Mouse (Mus musculus) embryonic facial prominence, embryonic 14.5 days (tissue): ENCODE measurements around the gene Vat1. TPM values are rescaled to one million over a fixed set of nuclear protein-coding genes. Genes with fewer than 3 reads are reported as not detected.
"Not testable (repeated sequence)": the region's sequence is repeated elsewhere in the genome, so short reads cannot be mapped to it uniquely, and the experiment has no call there.

Source experiments
- ATAC-seq: fragments of 200-750 bp; cut with Nextera tagmentation; 2 replicates; pipeline ENCODE4 v1.8.0; 2017; ENCODE audit warnings: low read depth, moderate number of reproducible peaks, moderate TSS enrichment
- DNase-seq: peaks from one replicate; pipeline ENCODE4 v3.0.0-alpha.2; 2015; ENCODE audit warnings: low spot score
- H3K27ac ChIP-seq: fragments of 300-500 bp; sonication (generic); replicated peaks from 2 replicates; pipeline ENCODE4 v1.5.1; 2014; ENCODE audit warnings: low read depth, mild to moderate bottlenecking, low read length, moderate library complexity
- H3K27me3 ChIP-seq: fragments of 300-500 bp; sonication (generic); replicated peaks from 2 replicates; pipeline ENCODE4 v1.6.1; 2014; ENCODE audit warnings: low read length; ENCODE audit not compliant: control insufficient read depth, insufficient read depth
- H3K36me3 ChIP-seq: fragments of 300-500 bp; sonication (generic); 2 replicates; pipeline ENCODE4 v1.6.1; 2014; ENCODE audit warnings: low read length, mixed read lengths; ENCODE audit not compliant: control insufficient read depth, insufficient read depth
- H3K4me1 ChIP-seq: fragments of 300-500 bp; sonication (generic); 2 replicates; pipeline ENCODE4 v1.6.1; 2014; ENCODE audit warnings: antibody characterized with exemption, low read length; ENCODE audit not compliant: control insufficient read depth, insufficient read depth
- H3K4me2 ChIP-seq: fragments of 300-500 bp; sonication (generic); 2 replicates; pipeline ENCODE4 v1.6.1; 2014; ENCODE audit warnings: low read depth, mild to moderate bottlenecking, low read length, moderate library complexity, mixed read lengths
- H3K4me3 ChIP-seq: fragments of 300-500 bp; sonication (generic); 2 replicates; pipeline ENCODE4 v1.5.1; 2014; ENCODE audit warnings: low read depth, mild to moderate bottlenecking, low read length
- H3K9ac ChIP-seq: fragments of 300-500 bp; sonication (generic); 2 replicates; pipeline ENCODE4 v1.6.1; 2014; ENCODE audit warnings: low read depth, mild to moderate bottlenecking, low read length, moderate library complexity, mixed read lengths
- H3K9me3 ChIP-seq: fragments of 300-500 bp; sonication (generic); 2 replicates; pipeline ENCODE4 v1.6.1; 2016; ENCODE audit warnings: low read length; ENCODE audit not compliant: control insufficient read depth
- WGBS: fragments of 180-500 bp; shearing (Covaris S2); extraction: QIAGEN DNeasy Blood & Tissue Kit; methylation state at CpG from one replicate; pipeline ENCODE4 v1.1.7; 2014; 5-methylcytosine and 5-hydroxymethylcytosine counted together
- polyA plus RNA-seq: library from polyadenylated mRNA; unstranded; fragments of >200 nt; fragmentation: Nextera tagmentation; extraction: Ambion mirVana; gene quantifications from 2 replicates; pipeline ENCODE4 v1.2.1, GENCODE M21; 2014

Vat1 gene
- polyA plus RNA-seq, 1 experiment from 2014 or later = 51.0 TPM

GRCm38 (mm10) chr11:101480912-101481311, 14.9 kb upstream of the Vat1 start:
- 60% methylated on average over 6 of the region's 6 CpGs for WGBS
- H3K9me3 ChIP-seq = no peaks in the 10 kb centered on the region
- H3K36me3 ChIP-seq = no peaks in the 10 kb centered on the region
- H3K27ac ChIP-seq = no peak overlapping the region
- no peak overlapping the region for H3K4me2 ChIP-seq
- 0 out of 2 replicates have a peak, but pooled peaks cover 4% of the 10 kb centered on the region for H3K4me1 ChIP-seq
- H3K4me3 ChIP-seq = no peak overlapping the region
- ATAC-seq = no peak
- DNase-seq = no peak
- H3K27me3 ChIP-seq = no peaks in the 10 kb centered on the region
- no peak overlapping the region for H3K9ac ChIP-seq

- Histone ChIP-seq H3K27me3 (no peaks in the 10 kb centered on the region), H3K4me2 (peak overlapping the region; percentile 38), H3K4me1 (0 out of 2 replicates have a peak, but pooled peaks cover 4% of the 10 kb centered on the region), H3K36me3 (no peaks in the 10 kb centered on the region), H3K9me3 (no peaks in the 10 kb centered on the region), H3K4me3 (no peak overlapping the region), H3K27ac (no peak overlapping the region), H3K9ac (no peak overlapping the region)
- peak; percentile 58 for DNase-seq
- peak; percentile 47; the same call in 1 of the 2 replicates for ATAC-seq
- WGBS = 11% methylated on average over 16 of the region's 18 CpGs
Observed at GRCm38 (mm10) chr11:101479171-101479635, 13.2 kb upstream of the Vat1 start.

GRCm38 (mm10) chr11:101477552-101478211, 11.7 kb upstream of the Vat1 start:
- peak; percentile 35 for DNase-seq
- WGBS = 53% methylated on average over 10 of the region's 10 CpGs
- H3K4me1 ChIP-seq = 0 out of 2 replicates have a peak, but pooled peaks cover 4% of the 10 kb centered on the region
- peak; percentile 35; the same call in 1 of the 2 replicates for ATAC-seq
- no peak overlapping the region for H3K9ac ChIP-seq
- H3K36me3 ChIP-seq = no peaks in the 10 kb centered on the region
- H3K4me3 ChIP-seq = no peak overlapping the region
- no peak overlapping the region for H3K4me2 ChIP-seq
- H3K27me3 ChIP-seq = no peaks in the 10 kb centered on the region
- H3K9me3 ChIP-seq = no peaks in the 10 kb centered on the region
- H3K27ac ChIP-seq = no peak overlapping the region

- Histone ChIP-seq H3K9ac (no peak overlapping the region), H3K27me3 (no peaks in the 10 kb centered on the region), H3K9me3 (no peaks in the 10 kb centered on the region), H3K27ac (no peak overlapping the region), H3K4me2 (no peak overlapping the region), H3K4me3 (no peak overlapping the region), H3K36me3 (no peaks in the 10 kb centered on the region), H3K4me1 (0 out of 2 replicates have a peak, but pooled peaks cover 4% of the 10 kb centered on the region)
- DNase-seq = no peak
- 33% methylated on average over 4 of the region's 4 CpGs for WGBS
- ATAC-seq = peak; percentile 53; the same call in 1 of the 2 replicates
Observed at GRCm38 (mm10) chr11:101477194-101477551, 11.1 kb upstream of the Vat1 start.

GRCm38 (mm10) chr11:101476361-101476760, 10.3 kb upstream of the Vat1 start:
- ATAC-seq, H3K36me3 ChIP-seq, H3K27ac ChIP-seq, H3K4me3 ChIP-seq, H3K9me3 ChIP-seq, H3K27me3 ChIP-seq, H3K4me1 ChIP-seq, DNase-seq, H3K9ac ChIP-seq, H3K4me2 ChIP-seq: not testable (repeated sequence)
- 91% methylated on average over 4 of the region's 4 CpGs for whole genome bisulfite sequencing

- Histone ChIP-seq H3K9me3 (no peaks in the 10 kb centered on the region), H3K27ac (no peak overlapping the region), H3K4me3 (no peak overlapping the region), H3K36me3 (no peaks in the 10 kb centered on the region), H3K4me1 (0 out of 2 replicates have a peak, but pooled peaks cover 4% of the 10 kb centered on the region), H3K27me3 (no peaks in the 10 kb centered on the region), H3K4me2 (no peak overlapping the region), H3K9ac (no peak overlapping the region)
- 77% methylated on average over 5 of the region's 5 CpGs for WGBS
- no peak for ATAC-seq
- no peak for DNase-seq
Observed at GRCm38 (mm10) chr11:101474298-101474697, 8.3 kb upstream of the Vat1 start.

GRCm38 (mm10) chr11:101473686-101474085, 7.7 kb upstream of the Vat1 start:
- not testable (repeated sequence) for H3K27me3 ChIP-seq, H3K27ac ChIP-seq, H3K4me1 ChIP-seq, H3K9ac ChIP-seq, ATAC-seq, H3K4me2 ChIP-seq, H3K9me3 ChIP-seq, H3K36me3 ChIP-seq, DNase-seq, H3K4me3 ChIP-seq
- 81% methylated on average over 1 of the region's 1 CpGs for WGBS

GRCm38 (mm10) chr11:101472336-101472735, 6.3 kb upstream of the Vat1 start:
- Histone ChIP-seq H3K4me2 (no peak overlapping the region), H3K9ac (no peak overlapping the region), H3K4me3 (no peak overlapping the region), H3K9me3 (no peaks in the 10 kb centered on the region), H3K27me3 (no peaks in the 10 kb centered on the region), H3K36me3 (no peaks in the 10 kb centered on the region), H3K4me1 (peaks cover 6% of the 10 kb centered on the region; the same call in 1 of the 2 replicates), H3K27ac (no peak overlapping the region)
- no peak for ATAC-seq
- DNase-seq = no peak
- WGBS = 33% methylated on average over 7 of the region's 7 CpGs

- no peaks in the 10 kb centered on the region for H3K36me3 ChIP-seq
- H3K9me3 ChIP-seq = no peaks in the 10 kb centered on the region
- ATAC-seq = no peak
- no peak for DNase-seq
- H3K27me3 ChIP-seq = no peaks in the 10 kb centered on the region
- H3K27ac ChIP-seq = no peak overlapping the region
- no peak overlapping the region for H3K4me2 ChIP-seq
- 51% methylated on average over 3 of the region's 3 CpGs for WGBS
- no peak overlapping the region for H3K4me3 ChIP-seq
- peaks cover 6% of the 10 kb centered on the region; the same call in 1 of the 2 replicates for H3K4me1 ChIP-seq
- no peak overlapping the region for H3K9ac ChIP-seq
Observed at GRCm38 (mm10) chr11:101471926-101472325, 5.9 kb upstream of the Vat1 start.
